Mouse (Mus musculus) limb, embryonic 10.5 days (tissue): ENCODE results near the gene Mapk7. TPM values are rescaled to one million over a fixed set of nuclear protein-coding genes. Genes with fewer than 3 reads are reported as not detected.

Experiments
- DNase-seq: peaks from one replicate; pipeline ENCODE4 v3.0.0-alpha.2; 2017; ENCODE audit warnings: low spot score
- H3K27ac ChIP-seq: fragments of 300-500 bp; sonication (generic); 2 replicates; pipeline ENCODE4 v1.5.1; 2016; ENCODE audit warnings: mild to moderate bottlenecking
- H3K27me3 ChIP-seq: fragments of 300-500 bp; sonication (generic); 2 replicates; pipeline ENCODE4 v1.6.1; 2016; ENCODE audit warnings: low read depth, mild to moderate bottlenecking; ENCODE audit not compliant: poor library complexity, severe bottlenecking
- H3K36me3 ChIP-seq: fragments of 300-500 bp; sonication (generic); 2 replicates; pipeline ENCODE4 v1.6.1; 2016; ENCODE audit warnings: mild to moderate bottlenecking, moderate library complexity
- H3K4me1 ChIP-seq: fragments of 300-500 bp; sonication (generic); 2 replicates; pipeline ENCODE4 v1.6.1; 2016
- H3K4me3 ChIP-seq: fragments of 300-500 bp; sonication (generic); 2 replicates; pipeline ENCODE4 v1.5.1; 2016; ENCODE audit warnings: mild to moderate bottlenecking, moderate library complexity
- H3K9me3 ChIP-seq: fragments of 300-500 bp; sonication (generic); replicated peaks from 2 replicates; pipeline ENCODE4 v1.6.1; 2016; ENCODE audit warnings: mild to moderate bottlenecking
- WGBS: fragments of 180-500 bp; shearing (Covaris S2); methylation state at CpG from one replicate; pipeline ENCODE4 v1.1.7; 2016; 5-methylcytosine and 5-hydroxymethylcytosine counted together
- polyA plus RNA-seq: library from polyadenylated mRNA; unstranded; fragments of >200 nt; fragmentation: Nextera tagmentation; extraction: Ambion mirVana; gene quantifications from 2 replicates; pipeline ENCODE4 v1.2.1, GENCODE M21; 2016

The Mapk7 gene
- polyA plus RNA-seq, 1 experiment from 2014 or later: 94.7 TPM

GRCm38 (mm10) chr11:61473630-61474029 lies 20.6 kb downstream of the Mapk7 start:
- H3K4me3 ChIP-seq: no peak overlapping the region
- no peaks in the 10 kb centered on the region for H3K36me3 ChIP-seq
- H3K9me3 ChIP-seq: no peaks in the 10 kb centered on the region
- no peak for DNase-seq
- peaks cover 21% of the 10 kb centered on the region for H3K4me1 ChIP-seq
- no peak overlapping the region for H3K27ac ChIP-seq
- 82% methylated on average over 4 of the region's 4 CpGs for WGBS
- no peaks in the 10 kb centered on the region for H3K27me3 ChIP-seq

- H3K4me3 ChIP-seq: no peak overlapping the region
- peaks cover 10% of the 10 kb centered on the region for H3K4me1 ChIP-seq
- no peaks in the 10 kb centered on the region for H3K9me3 ChIP-seq
- H3K27ac ChIP-seq: no peak overlapping the region
- no peak for DNase-seq
- H3K27me3 ChIP-seq: no peaks in the 10 kb centered on the region
- H3K36me3 ChIP-seq: no peaks in the 10 kb centered on the region
Measured at GRCm38 (mm10) chr11:61470880-61471279, 23.3 kb downstream of the Mapk7 start.

GRCm38 (mm10) chr11:61469317-61469917 lies 24.8 kb downstream of the Mapk7 start:
- 73% methylated on average over 7 of the region's 7 CpGs for WGBS

GRCm38 (mm10) chr11:61468534-61468933 lies 25.7 kb downstream of the Mapk7 start:
- Histone ChIP-seq H3K9me3 (no peaks in the 10 kb centered on the region), H3K4me1 (peaks cover 10% of the 10 kb centered on the region), H3K4me3 (no peak overlapping the region), H3K27me3 (no peaks in the 10 kb centered on the region), H3K36me3 (no peaks in the 10 kb centered on the region), H3K27ac (no peak overlapping the region)
- DNase-seq: no peak
- WGBS: 90% methylated on average over 4 of the region's 4 CpGs

More at GRCm38 (mm10) chr11:61469317-61469917, 24.8 kb downstream of the Mapk7 start:
- Histone ChIP-seq H3K27ac (0 out of 2 replicates have a peak overlapping the region, but pooled peaks have one; percentile 20), H3K36me3 (no peaks in the 10 kb centered on the region), H3K9me3 (no peaks in the 10 kb centered on the region), H3K4me1 (peaks cover 10% of the 10 kb centered on the region), H3K27me3 (no peaks in the 10 kb centered on the region), H3K4me3 (no peak overlapping the region)
- DNase-seq: no peak

GRCm38 (mm10) chr11:61465422-61465821 lies 28.8 kb downstream of the Mapk7 start:
- H3K4me3 ChIP-seq: no peak overlapping the region
- 78% methylated on average over 4 of the region's 4 CpGs for WGBS
- no peaks in the 10 kb centered on the region for H3K9me3 ChIP-seq
- peaks cover 10% of the 10 kb centered on the region for H3K4me1 ChIP-seq
- no peak for DNase-seq
- H3K36me3 ChIP-seq: no peaks in the 10 kb centered on the region
- no peak overlapping the region for H3K27ac ChIP-seq
- no peaks in the 10 kb centered on the region for H3K27me3 ChIP-seq

- WGBS: 67% methylated on average over 2 of the region's 2 CpGs
- H3K9me3 ChIP-seq: no peaks in the 10 kb centered on the region
- no peak overlapping the region for H3K4me3 ChIP-seq
- H3K36me3 ChIP-seq: no peaks in the 10 kb centered on the region
- H3K4me1 ChIP-seq: peaks cover 6% of the 10 kb centered on the region; the same call in 1 of the 2 replicates
- H3K27me3 ChIP-seq: no peaks in the 10 kb centered on the region
- no peak overlapping the region for H3K27ac ChIP-seq
- DNase-seq: no peak
Measured at GRCm38 (mm10) chr11:61464071-61464470, 30.1 kb downstream of the Mapk7 start.

GRCm38 (mm10) chr11:61449499-61450292 lies 44.5 kb downstream of the Mapk7 start:
- 69% methylated on average over 24 of the region's 24 CpGs for WGBS
- Histone ChIP-seq H3K27ac (peak overlapping the region; percentile 2; the same call in 1 of the 2 replicates), H3K9me3 (no peaks in the 10 kb centered on the region), H3K36me3 (no peaks in the 10 kb centered on the region), H3K4me1 (peaks cover 30% of the 10 kb centered on the region), H3K4me3 (no peak overlapping the region), H3K27me3 (peaks cover 26% of the 10 kb centered on the region)
- no peak for DNase-seq

GRCm38 (mm10) chr11:61448599-61449225 lies 45.5 kb downstream of the Mapk7 start:
- DNase-seq: no peak
- WGBS: 87% methylated on average over 9 of the region's 9 CpGs
- Histone ChIP-seq H3K9me3 (no peaks in the 10 kb centered on the region), H3K27me3 (peaks cover 21% of the 10 kb centered on the region), H3K4me1 (peaks cover 24% of the 10 kb centered on the region), H3K36me3 (no peaks in the 10 kb centered on the region), H3K27ac (peak overlapping the region; percentile 46; the same call in 1 of the 2 replicates), H3K4me3 (no peak overlapping the region)

- Histone ChIP-seq H3K4me1 (peaks cover 17% of the 10 kb centered on the region), H3K9me3 (no peaks in the 10 kb centered on the region), H3K27ac (no peak overlapping the region), H3K27me3 (peaks cover 15% of the 10 kb centered on the region), H3K4me3 (no peak overlapping the region), H3K36me3 (no peaks in the 10 kb centered on the region)
- 82% methylated on average over 5 of the region's 5 CpGs for WGBS
- DNase-seq: no peak
Measured at GRCm38 (mm10) chr11:61448041-61448440, 46.2 kb downstream of the Mapk7 start.

GRCm38 (mm10) chr11:61447296-61447695 lies 46.9 kb downstream of the Mapk7 start:
- peaks cover 17% of the 10 kb centered on the region for H3K4me1 ChIP-seq
- peaks cover 7% of the 10 kb centered on the region for H3K27me3 ChIP-seq
- no peak overlapping the region for H3K4me3 ChIP-seq
- DNase-seq: no peak
- H3K9me3 ChIP-seq: no peaks in the 10 kb centered on the region
- H3K36me3 ChIP-seq: no peaks in the 10 kb centered on the region
- H3K27ac ChIP-seq: no peak overlapping the region
- 89% methylated on average over 8 of the region's 8 CpGs for WGBS

GRCm38 (mm10) chr11:61443807-61444206 lies 50.4 kb downstream of the Mapk7 start:
- H3K4me3 ChIP-seq: no peak overlapping the region
- DNase-seq: no peak
- H3K27ac ChIP-seq: no peak overlapping the region
- 90% methylated on average over 6 of the region's 6 CpGs for WGBS
- no peaks in the 10 kb centered on the region for H3K9me3 ChIP-seq
- no peaks in the 10 kb centered on the region for H3K36me3 ChIP-seq
- no peaks in the 10 kb centered on the region for H3K27me3 ChIP-seq
- peaks cover 3% of the 10 kb centered on the region; the same call in 1 of the 2 replicates for H3K4me1 ChIP-seq

GRCm38 (mm10) chr11:61441670-61442069 lies 52.5 kb downstream of the Mapk7 start:
- H3K4me1 ChIP-seq: peaks cover 9% of the 10 kb centered on the region
- H3K36me3 ChIP-seq: no peaks in the 10 kb centered on the region
- DNase-seq: no peak
- H3K27ac ChIP-seq: no peak overlapping the region
- H3K4me3 ChIP-seq: no peak overlapping the region
- no peaks in the 10 kb centered on the region for H3K9me3 ChIP-seq
- 87% methylated on average over 7 of the region's 7 CpGs for WGBS
- H3K27me3 ChIP-seq: no peaks in the 10 kb centered on the region

GRCm38 (mm10) chr11:61440416-61440815 lies 53.8 kb downstream of the Mapk7 start:
- no peaks in the 10 kb centered on the region for H3K36me3 ChIP-seq
- 93% methylated on average over 4 of the region's 4 CpGs for WGBS

More at GRCm38 (mm10) chr11:61440416-61440815, 53.8 kb downstream of the Mapk7 start:
- H3K27ac ChIP-seq: no peak overlapping the region
- H3K27me3 ChIP-seq: no peaks in the 10 kb centered on the region
- no peak for DNase-seq
- H3K4me1 ChIP-seq: peaks cover 22% of the 10 kb centered on the region
- no peak overlapping the region for H3K4me3 ChIP-seq
- H3K9me3 ChIP-seq: no peaks in the 10 kb centered on the region
